Mouse (Mus musculus) olfactory bulb, adult 2 months (tissue): ENCODE measurements around the gene Clec12b.

Experiments used
- CTCF ChIP-seq: fragments of 200-500 bp; IDR thresholded peaks from 2 replicates; pipeline ENCODE4 v1.5.1; 2012; ENCODE audit warnings: low read depth, mild to moderate bottlenecking, low read length, moderate library complexity; ENCODE audit not compliant: insufficient read depth
- POLR2A ChIP-seq: fragments of 200-500 bp; IDR thresholded peaks from 2 replicates; pipeline ENCODE4 v1.6.1; 2012; ENCODE audit warnings: mild to moderate bottlenecking, low read depth, low read length, moderate library complexity; ENCODE audit not compliant: insufficient read depth

GRCm38 (mm10) chr6:129408562-129408961, 22.9 kb upstream of the Clec12b start, which contains the start of gene Clec9a:
- no peak for TF ChIP-seq CTCF
- TF ChIP-seq POLR2A: no peak
